Mouse (Mus musculus): ENCODE measurements around the gene Gm21319. TPM values are rescaled to one million over a fixed set of nuclear protein-coding genes. Genes with fewer than 3 reads are reported as not detected.
"Not testable (repeated sequence)": the region's sequence is repeated elsewhere in the genome, so short reads cannot be mapped to it uniquely, and the experiment has no call there.

Gm21319 gene
- not detected in 2 replicates for polyA plus RNA-seq (2015; fragmentation: Nextera tagmentation; extraction: Ambion mirVana)

DNA sequence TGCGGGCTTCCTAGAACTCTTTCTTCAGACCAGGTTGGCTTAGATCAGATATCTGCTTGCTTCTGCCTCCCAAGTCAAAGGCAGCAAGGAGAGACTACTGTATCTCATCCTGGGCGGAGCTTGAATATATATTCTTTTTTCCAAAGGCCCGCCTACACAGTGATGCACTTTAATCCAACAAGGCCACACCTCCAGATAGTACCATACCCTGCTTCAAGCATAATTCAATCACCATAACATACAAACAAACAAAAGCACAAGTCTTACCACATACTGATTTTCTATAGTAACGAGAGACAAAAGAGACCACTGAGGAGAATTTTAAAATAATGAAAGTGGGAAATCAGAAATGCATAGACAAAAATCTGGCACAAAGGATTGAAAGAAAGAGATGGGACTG, at the start of gene Gm21319:
Gene Gm21319, minus strand, starts transcription at position 101 of the 400 bp plus-strand sequence.
- not testable (repeated sequence) for H3K4me1 ChIP-seq (ENCODE audit: control insufficient read depth, insufficient read depth, low read length); H3K27me3 ChIP-seq (ENCODE audit: control insufficient read depth, insufficient read depth, low read depth, low read length); H3K4me3 ChIP-seq (ENCODE audit: low read depth, low read length); H3K27ac ChIP-seq (ENCODE audit: low read length); H3K9ac ChIP-seq (ENCODE audit: low read depth, low read length); ATAC-seq; H3K4me2 ChIP-seq (ENCODE audit: low read length); H3K36me3 ChIP-seq (ENCODE audit: control insufficient read depth, insufficient read depth, low read length); H3K9me3 ChIP-seq (replicated peaks; ENCODE audit: control insufficient read depth, low read length, poor library complexity, severe bottlenecking)
- WGBS, result 89% methylated on average over 4 of the region's 4 CpGs

DNA sequence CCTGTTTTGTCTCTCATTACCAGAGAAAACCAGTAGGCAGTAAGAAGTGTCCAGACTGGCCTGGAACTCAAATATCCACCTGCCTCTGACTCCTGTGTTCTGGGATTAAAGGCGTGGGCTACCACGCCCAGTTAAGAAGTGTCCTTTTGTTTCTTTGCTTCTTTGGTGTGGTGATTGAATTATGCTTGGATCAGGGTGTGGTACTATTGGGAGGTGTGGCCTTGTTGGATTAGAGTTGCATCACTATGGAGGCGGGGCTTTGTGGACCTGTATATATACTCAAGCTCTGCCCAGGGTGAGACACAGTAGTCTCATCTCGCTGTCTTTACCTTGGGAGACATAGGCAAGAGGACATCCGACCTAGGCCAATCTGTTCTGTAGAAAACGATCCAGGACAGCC, 40.7 kb upstream of the Gm21319 start, which contains the start of gene BB287469:
Gene BB287469, plus strand, starts transcription at position 301 of the 400 bp plus-strand sequence.
- H3K9ac ChIP-seq (ENCODE audit: low read depth, low read length); ATAC-seq: not testable (repeated sequence)

DNA sequence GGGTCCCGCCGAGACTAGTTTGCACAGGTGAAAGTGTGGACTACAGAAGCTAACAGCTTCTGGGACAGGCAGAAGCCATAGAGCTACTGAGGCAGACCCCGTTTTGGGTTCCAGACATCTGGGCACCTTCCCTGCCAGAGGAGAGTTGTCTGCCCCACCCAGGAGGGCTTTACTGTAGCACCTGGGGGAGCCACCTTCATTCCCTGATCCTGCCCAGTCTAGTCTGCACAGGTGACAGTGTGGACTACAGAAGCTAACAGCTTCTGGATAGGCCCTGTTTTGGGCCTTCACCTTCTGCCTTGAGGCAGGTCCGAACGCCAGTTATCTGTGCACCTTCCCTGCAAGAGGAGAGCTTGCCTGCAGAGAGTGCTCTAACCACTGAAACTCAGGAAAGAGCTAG, 22.4 kb upstream of the Gm21319 start:
- 96% methylated on average over 5 of the region's 5 CpGs for WGBS
- not testable (repeated sequence) for H3K4me2 ChIP-seq (ENCODE audit: low read length); H3K9me3 ChIP-seq (replicated peaks; ENCODE audit: control insufficient read depth, low read length, poor library complexity, severe bottlenecking); ATAC-seq; H3K9ac ChIP-seq (ENCODE audit: low read depth, low read length); H3K4me3 ChIP-seq (ENCODE audit: low read depth, low read length); H3K27me3 ChIP-seq (ENCODE audit: control insufficient read depth, insufficient read depth, low read depth, low read length); H3K27ac ChIP-seq (ENCODE audit: low read length); H3K36me3 ChIP-seq (ENCODE audit: control insufficient read depth, insufficient read depth, low read length); H3K4me1 ChIP-seq (ENCODE audit: control insufficient read depth, insufficient read depth, low read length)

More for the DNA sequence above, 40.7 kb upstream of the Gm21319 start, which contains the start of gene BB287469:
- not testable (repeated sequence) for H3K4me2 ChIP-seq (ENCODE audit: low read length); H3K36me3 ChIP-seq (ENCODE audit: control insufficient read depth, insufficient read depth, low read length); H3K9me3 ChIP-seq (replicated peaks; ENCODE audit: control insufficient read depth, low read length, poor library complexity, severe bottlenecking); H3K27me3 ChIP-seq (ENCODE audit: control insufficient read depth, insufficient read depth, low read depth, low read length); H3K27ac ChIP-seq (ENCODE audit: low read length); H3K4me3 ChIP-seq (ENCODE audit: low read depth, low read length); H3K4me1 ChIP-seq (ENCODE audit: control insufficient read depth, insufficient read depth, low read length)
- WGBS, result 89% methylated on average over 4 of the region's 6 CpGs

DNA sequence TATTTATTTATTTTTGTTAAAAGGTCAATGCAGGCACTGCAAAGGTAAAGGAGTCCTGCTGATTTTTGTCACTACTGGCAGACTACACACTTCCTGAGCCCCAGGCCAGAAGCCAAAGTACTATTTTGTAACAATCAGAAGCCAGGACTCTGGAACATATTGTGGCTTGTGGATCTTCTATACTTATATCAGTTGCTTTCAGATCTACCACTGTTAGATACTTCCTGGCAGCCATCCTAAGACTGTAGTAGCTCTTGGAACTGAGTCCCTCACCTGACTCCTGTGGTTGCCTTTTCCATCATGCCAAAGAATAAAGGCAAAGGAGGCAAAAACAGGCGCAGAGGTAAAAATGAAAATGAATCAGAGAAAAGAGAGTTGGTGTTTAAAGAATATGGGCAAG, 19.7 kb upstream of the Gm21319 start, which contains the start of gene Gm21936:
Gene Gm21936, plus strand, starts transcription at position 301 of the 400 bp plus-strand sequence.
- not testable (repeated sequence) for H3K9ac ChIP-seq (ENCODE audit: low read depth, low read length); H3K36me3 ChIP-seq (ENCODE audit: control insufficient read depth, insufficient read depth, low read length); H3K9me3 ChIP-seq (replicated peaks; ENCODE audit: control insufficient read depth, low read length, poor library complexity, severe bottlenecking); ATAC-seq; H3K4me1 ChIP-seq (ENCODE audit: control insufficient read depth, insufficient read depth, low read length); H3K4me3 ChIP-seq (ENCODE audit: low read depth, low read length); H3K27me3 ChIP-seq (ENCODE audit: control insufficient read depth, insufficient read depth, low read depth, low read length); H3K27ac ChIP-seq (ENCODE audit: low read length); H3K4me2 ChIP-seq (ENCODE audit: low read length)
- 100% methylated on average over 1 of the region's 1 CpGs for WGBS

Other genes with a start within 250 kb of the Gm21319 start
- gene Oog1, start 173.1 kb downstream of the Gm21319 start, polyA plus RNA-seq (2015; fragmentation: Nextera tagmentation; extraction: Ambion mirVana), result not detected in 2 replicates
- not detected in 2 replicates for gene Gm4027, start 156.9 kb downstream of the Gm21319 start, polyA plus RNA-seq (2015; fragmentation: Nextera tagmentation; extraction: Ambion mirVana)
- gene Gm16381, start 131.1 kb downstream of the Gm21319 start, polyA plus RNA-seq (2015; fragmentation: Nextera tagmentation; extraction: Ambion mirVana), result not detected in 2 replicates
- not detected in 2 replicates for gene Gm21936, start 19.8 kb upstream of the Gm21319 start, polyA plus RNA-seq (2015; fragmentation: Nextera tagmentation; extraction: Ambion mirVana)
- gene BB287469, start 40.8 kb upstream of the Gm21319 start, polyA plus RNA-seq (2015; fragmentation: Nextera tagmentation; extraction: Ambion mirVana), result not detected in 2 replicates
- gene Gm2001, start 66.6 kb upstream of the Gm21319 start, polyA plus RNA-seq (2015; fragmentation: Nextera tagmentation; extraction: Ambion mirVana), result not detected in 2 replicates
- not detected in 2 replicates for gene Gm2016, start 98.3 kb upstream of the Gm21319 start, polyA plus RNA-seq (2015; fragmentation: Nextera tagmentation; extraction: Ambion mirVana)
- not detected in 2 replicates for gene Gm2022, start 119.6 kb upstream of the Gm21319 start, polyA plus RNA-seq (2015; fragmentation: Nextera tagmentation; extraction: Ambion mirVana)
- not detected in 2 replicates for gene Gm2035, start 144.1 kb upstream of the Gm21319 start, polyA plus RNA-seq (2015; fragmentation: Nextera tagmentation; extraction: Ambion mirVana)
- gene Gm2042, start 178.3 kb upstream of the Gm21319 start, polyA plus RNA-seq (2015; fragmentation: Nextera tagmentation; extraction: Ambion mirVana), result not detected in 2 replicates
- not detected in 2 replicates for gene Gm2075, start 236.1 kb upstream of the Gm21319 start, polyA plus RNA-seq (2015; fragmentation: Nextera tagmentation; extraction: Ambion mirVana)
- not detected in 2 replicates for gene Gm6803, start 243.0 kb upstream of the Gm21319 start, polyA plus RNA-seq (2015; fragmentation: Nextera tagmentation; extraction: Ambion mirVana)